Mouse (Mus musculus): ENCODE measurements at regions not wholly inside any gene's neighbourhood (a gene's known extent, or its start where the extent isn't known, plus 50 kb on each side); places are given as distances from the start of the nearest gene placed in this dataset.
"Not testable (repeated sequence)": the region's sequence is repeated elsewhere in the genome, so short reads cannot be mapped to it uniquely, and the experiment has no call there.

DNA sequence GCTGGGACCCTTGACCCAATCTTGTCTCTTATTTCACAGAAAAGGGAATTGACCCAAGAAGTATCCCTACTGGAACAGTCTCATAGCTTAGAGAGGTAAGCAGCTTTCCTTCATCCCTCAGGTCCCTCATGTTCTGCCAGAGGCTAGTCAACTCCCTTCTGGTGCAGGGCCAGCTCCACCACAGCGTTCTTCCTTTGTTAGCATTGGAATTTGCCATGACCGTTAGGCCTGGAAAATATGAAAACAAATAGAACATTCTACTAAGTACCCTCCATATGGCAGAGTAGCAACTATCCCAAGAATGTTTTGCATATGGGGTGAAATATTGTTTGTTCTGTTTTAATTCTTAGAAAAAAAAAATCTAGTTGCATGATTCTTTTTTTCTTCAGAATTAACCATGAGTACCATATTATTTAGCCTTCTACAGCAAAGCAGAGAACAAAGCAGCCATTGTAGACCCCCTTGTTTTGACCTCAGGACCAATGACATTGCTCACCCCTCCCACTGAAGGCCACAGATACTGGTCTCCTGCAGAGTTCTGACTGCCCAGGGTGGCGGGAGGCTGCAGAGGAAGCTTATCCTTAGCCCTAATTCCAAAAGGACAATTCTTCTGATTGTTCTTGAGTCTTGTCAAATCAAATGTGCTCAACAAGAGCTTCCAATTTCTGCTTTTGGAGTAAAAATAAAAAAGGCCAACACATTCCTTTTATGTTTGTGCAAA lies 78.1 kb upstream of the Ehbp1 start:
- DNase-seq (ENCODE audit: low read depth, low spot score): no peak

- DNase-seq (ENCODE audit: low read depth, low spot score): no peak
Observed at GRCm38 (mm10) chr11:22421762-22422161, 79.7 kb upstream of the Ehbp1 start.

DNA sequence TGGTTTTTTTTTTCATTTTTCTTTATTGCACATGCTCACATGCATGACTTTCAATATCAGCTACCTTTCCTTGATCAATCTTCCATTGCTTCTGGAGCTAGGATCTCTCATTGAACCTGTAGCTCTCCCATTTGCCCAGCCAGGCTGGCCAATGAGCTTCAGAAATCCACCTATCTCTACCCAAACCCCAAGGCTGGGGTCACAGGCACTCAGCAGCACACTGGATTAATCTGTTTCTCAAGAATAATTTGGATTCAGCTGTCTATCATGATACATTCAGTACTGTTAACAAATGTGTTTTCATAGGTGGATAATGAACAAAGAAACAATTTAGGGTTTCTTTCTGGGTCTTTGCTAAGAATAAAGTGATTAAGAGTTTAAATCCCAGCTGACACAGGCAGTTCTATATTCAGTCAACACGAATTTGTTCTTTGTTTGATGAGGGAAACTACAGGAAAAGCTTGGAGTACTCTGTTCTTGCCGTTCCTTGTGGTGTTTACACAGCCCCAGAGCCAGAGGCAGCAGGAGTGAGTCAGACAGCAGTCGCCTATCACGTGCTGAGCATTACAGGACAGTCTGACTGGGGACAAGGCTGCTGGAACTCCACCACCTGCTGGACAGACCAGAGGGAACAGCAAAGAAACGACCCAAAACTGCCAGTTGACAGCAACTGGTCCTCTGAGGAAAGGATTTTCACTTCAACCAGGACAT lies 74.6 kb upstream of the Tmem17 start:
- DNase-seq (ENCODE audit: low read depth, low spot score): peak; percentile 94

- DNase-seq (ENCODE audit: low read depth, low spot score): peak; percentile 85
Observed at GRCm38 (mm10) chr11:22437851-22438215, 74.1 kb upstream of the Tmem17 start.

GRCm38 (mm10) chr11:22438441-22439066 lies 73.3 kb upstream of the Tmem17 start:
- peak; percentile 33 for DNase-seq (ENCODE audit: low read depth, low spot score)

- DNase-seq (ENCODE audit: low read depth, low spot score): peak; percentile 94
Observed at GRCm38 (mm10) chr11:22440521-22440920, 71.4 kb upstream of the Tmem17 start.

DNA sequence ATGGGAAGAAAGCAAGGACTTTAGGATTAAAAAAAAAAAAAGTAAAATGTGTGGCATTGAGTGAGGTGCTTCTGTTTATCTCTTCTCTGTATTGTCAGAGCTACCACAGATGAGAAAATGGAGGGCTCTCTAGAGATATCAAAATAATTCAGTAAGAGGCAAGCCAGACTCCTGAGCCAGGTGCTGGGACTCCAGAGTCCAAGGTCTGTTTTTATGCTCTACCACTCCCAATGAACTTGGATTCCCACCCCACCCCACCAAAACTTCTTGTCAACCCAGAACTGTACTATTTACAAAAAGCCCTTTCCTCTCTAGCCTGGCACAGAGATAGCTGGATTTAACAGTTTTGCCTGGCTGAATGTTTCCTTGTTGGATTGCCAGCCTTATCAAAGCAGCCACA lies 58.7 kb upstream of the Tmem17 start:
- DNase-seq (ENCODE audit: low read depth, low spot score): no peak

DNA sequence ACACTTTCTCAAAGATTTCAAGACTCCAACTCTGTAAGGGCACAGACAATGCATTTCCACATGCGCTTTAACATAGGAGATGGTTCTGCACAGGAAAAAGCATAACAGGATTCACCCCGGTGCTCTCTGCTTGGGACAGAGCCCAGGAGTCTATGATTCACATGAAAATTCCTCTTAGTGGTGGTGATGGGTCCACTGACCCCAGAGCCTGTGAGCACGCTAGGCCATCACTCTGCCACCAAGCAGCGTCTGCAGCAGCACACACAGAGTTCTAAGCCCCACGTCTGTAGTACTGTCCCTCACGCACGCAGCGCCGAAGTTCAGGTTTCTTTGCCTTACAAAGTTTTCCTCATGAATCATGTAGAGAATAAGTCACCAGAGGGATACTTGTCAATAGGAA lies 55.6 kb upstream of the Tmem17 start:
- no peak for DNase-seq (ENCODE audit: low read depth, low spot score)

DNA sequence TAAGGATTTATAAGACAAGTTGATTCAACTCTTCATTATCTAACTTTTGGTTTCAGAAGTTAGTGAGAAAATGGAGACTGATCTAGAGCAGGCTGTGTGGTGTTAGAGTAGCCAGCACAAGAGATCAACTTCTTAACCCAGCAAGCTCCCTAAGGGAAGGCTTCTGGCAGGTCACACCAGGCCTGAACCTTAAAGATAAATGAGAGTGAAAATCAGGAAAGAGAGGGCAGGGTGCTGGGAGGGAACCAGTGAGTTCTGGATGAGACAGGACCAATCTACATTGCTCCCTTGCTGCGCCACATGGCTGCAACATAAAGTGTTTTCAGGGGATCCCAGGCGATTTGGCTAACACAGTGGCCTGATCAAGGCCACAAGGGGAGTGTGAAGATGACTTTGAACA lies 54.7 kb upstream of the Tmem17 start:
- no peak for DNase-seq (ENCODE audit: low read depth, low spot score)

DNA sequence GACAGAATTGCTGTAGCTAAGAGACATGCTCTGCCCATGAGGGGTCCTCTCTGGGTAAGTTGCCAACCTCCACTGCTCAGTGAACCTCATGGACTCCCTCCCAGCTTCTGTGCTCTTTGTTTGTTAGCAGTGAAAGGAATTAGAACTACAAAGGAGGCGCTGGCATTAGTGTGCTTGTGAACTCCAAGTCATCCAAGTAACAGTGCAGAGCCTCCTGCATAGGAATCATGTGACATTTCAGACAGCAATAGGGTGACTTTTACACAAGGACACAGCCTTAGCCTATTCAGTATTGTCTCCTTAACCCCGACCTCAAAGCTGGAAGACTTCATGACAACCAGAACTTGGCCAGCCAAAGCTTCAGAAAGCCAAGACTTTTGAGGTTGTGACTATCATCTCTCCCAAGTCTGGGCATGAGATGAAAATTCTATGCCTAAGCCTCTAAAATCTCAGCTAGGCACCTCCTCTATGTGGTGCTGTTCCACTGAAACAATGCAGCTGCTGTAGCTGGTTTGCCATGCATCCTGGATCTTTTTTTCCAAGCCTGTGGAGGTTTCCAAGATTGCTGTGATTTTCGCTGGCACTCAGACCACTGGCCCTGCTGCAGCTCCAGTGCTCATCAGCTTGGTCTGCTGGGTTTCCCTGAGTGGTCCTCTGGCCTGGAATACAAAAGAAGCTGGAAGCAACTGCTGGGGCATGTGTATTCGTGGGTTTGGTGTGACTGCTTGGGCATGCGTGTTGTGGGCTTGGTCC lies 52.8 kb upstream of the Tmem17 start:
- no peak for DNase-seq (ENCODE audit: low read depth, low spot score)

DNA sequence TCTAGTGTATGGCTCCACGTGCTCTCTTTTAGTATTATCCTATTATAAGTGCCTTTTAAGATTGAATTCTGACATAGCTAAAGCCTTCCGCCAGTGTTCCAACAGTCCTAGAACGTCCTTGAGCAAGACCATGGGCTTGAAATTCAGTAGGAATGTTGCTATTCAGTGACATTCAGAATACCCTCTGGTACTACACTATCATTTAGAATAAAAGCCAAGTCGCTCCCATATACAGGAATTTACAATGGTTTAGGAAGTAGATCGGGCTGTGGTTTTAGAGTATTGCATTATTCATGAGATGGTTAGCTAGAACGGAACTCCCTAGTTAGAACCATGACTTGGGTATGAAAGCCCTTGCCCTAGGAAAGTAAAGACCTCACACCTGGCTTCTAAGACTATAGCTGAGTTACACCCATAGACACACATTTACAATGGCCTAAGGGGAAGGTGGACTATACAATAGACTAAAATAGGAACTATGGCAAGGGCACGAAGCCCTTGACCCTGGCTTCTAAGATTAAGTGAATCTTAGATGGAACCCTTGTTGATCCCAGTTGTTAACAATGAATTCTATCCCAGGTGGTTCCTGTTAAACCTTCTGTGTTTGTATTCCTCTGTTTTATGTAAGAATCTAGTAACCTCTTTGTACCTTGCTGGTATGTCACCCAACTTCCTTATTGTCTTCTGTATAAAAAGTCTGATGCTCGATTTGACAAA lies 50.7 kb upstream of the Tmem17 start:
- not testable (repeated sequence) for DNase-seq (ENCODE audit: low read depth, low spot score)

Measured in skeletal muscle tissue, adult 2 months (tissue).